Comparison of ENCODE assay signal across 8 mouse cellular contexts in the genomic region with DNA sequence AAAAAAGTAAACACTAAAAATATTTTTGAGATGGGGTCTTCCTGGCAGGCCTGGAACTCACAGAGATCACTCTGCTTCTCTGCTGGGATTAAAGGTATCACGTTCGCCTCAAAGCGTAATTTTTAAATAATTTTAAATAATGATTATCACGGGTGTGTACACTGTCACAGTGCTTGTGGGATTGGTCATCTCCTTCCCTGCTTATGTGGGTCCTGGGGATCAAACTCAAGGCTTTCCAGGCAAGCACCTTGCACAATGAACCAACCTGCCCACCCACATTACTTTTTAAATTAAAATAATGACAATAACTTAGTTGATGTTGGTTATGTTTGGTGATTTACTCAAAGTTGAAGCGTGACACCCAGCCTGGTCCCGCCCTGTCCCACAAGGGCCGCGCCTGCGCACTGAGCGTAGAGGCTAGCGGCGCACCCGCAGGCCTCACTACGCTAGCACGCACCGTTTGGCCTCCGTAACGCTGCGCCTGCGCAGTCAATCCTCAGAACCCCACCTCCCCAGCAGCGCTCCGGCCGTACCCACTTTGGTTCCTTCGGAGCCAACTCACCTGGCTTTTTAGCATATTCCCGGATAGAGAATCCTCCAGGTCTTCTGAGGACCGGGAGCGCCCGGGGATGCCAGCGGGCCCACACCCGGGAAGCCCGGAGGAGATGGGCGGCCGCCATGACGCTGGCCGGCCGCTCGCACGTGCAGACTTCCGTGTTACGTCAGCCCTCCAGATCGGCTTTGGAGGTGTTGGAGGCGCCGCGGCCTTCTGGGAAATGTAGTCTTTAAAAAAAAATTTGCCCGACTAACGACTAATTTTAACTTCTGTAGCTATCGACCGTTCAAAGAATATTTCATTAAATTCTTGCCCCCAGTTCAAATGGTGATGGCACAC. TPM values are rescaled to one million over a fixed set of nuclear protein-coding genes. Genes with fewer than 3 reads are reported as not detected.
A peak's percentile ranks its signal among the peaks of the same experiment; 100 is the strongest.
DNase-seq lines count a peak whose midpoint lies in the region; ATAC-seq and TF ChIP-seq lines count a peak whose summit lies in the region.

Gene Mrpl54, minus strand, starts transcription at position 724 of the 895 bp plus-strand sequence.
Gene Apba3, plus strand, starts transcription at position 750 of the 895 bp plus-strand sequence.

- peak within 1 kb of the TSS; percentile 77 for H3K9ac ChIP-seq in kidney, embryonic 15.5 days

- peak within 1 kb of the TSS; percentile 70 for H3K4me3 ChIP-seq in bone marrow macrophage, adult 2 months (ENCODE audit: insufficient read depth, low read length)
- peak within 1 kb of the TSS; percentile 69 for H3K4me3 ChIP-seq in embryonic fibroblast, embryonic 13.5 days (ENCODE audit: insufficient read depth, low read length)
- H3K4me3 ChIP-seq in heart, embryonic 10.5 days = peak within 1 kb of the TSS; percentile 73
- H3K4me3 ChIP-seq in kidney, embryonic 15.5 days (replicated peaks) = peak within 1 kb of the TSS; percentile 80

- 1% methylated on average over 48 of the region's 48 CpGs for WGBS in heart, embryonic 10.5 days
- under 1% methylated on average over 48 of the region's 48 CpGs for WGBS in kidney, embryonic 15.5 days

- peak within 1 kb of the TSS; percentile 85 for H3K4me2 ChIP-seq in kidney, embryonic 15.5 days

- no peaks in the 10 kb centered on the region for H3K27me3 ChIP-seq in heart, embryonic 10.5 days (ENCODE audit: insufficient read depth, poor library complexity, severe bottlenecking)
- H3K27me3 ChIP-seq in kidney, embryonic 15.5 days = no peaks in the 10 kb centered on the region

- no peak for TF ChIP-seq POLR2A in bone marrow macrophage, adult 2 months (IDR thresholded peaks at IDR 0.05; ENCODE audit: borderline replicate concordance, low read depth, low read length)
- TF ChIP-seq POLR2A in embryonic fibroblast, embryonic 13.5 days (IDR thresholded peaks at IDR 0.05; ENCODE audit: low read depth, low read length) = peak; percentile 87

- H3K27ac ChIP-seq in bone marrow macrophage, adult 2 months (ENCODE audit: insufficient read depth, low read depth, low read length) = peak within 1 kb of the TSS; percentile 72
- peak within 1 kb of the TSS; percentile 90 for H3K27ac ChIP-seq in embryonic fibroblast, embryonic 13.5 days (ENCODE audit: insufficient read depth, low read length)
- H3K27ac ChIP-seq in heart, embryonic 10.5 days = peak within 1 kb of the TSS; percentile 99
- peak within 1 kb of the TSS; percentile 92 for H3K27ac ChIP-seq in kidney, embryonic 15.5 days

- peaks cover 11% of the 10 kb centered on the region for H3K4me1 ChIP-seq in bone marrow macrophage, adult 2 months (ENCODE audit: control insufficient read depth, insufficient read depth, low read length)
- no peaks in the 10 kb centered on the region for H3K4me1 ChIP-seq in embryonic fibroblast, embryonic 13.5 days (ENCODE audit: control insufficient read depth, insufficient read depth, low read length)
- peaks cover 22% of the 10 kb centered on the region for H3K4me1 ChIP-seq in heart, embryonic 10.5 days
- H3K4me1 ChIP-seq in kidney, embryonic 15.5 days = peaks cover 20% of the 10 kb centered on the region

- no peaks in the 10 kb centered on the region for H3K9me3 ChIP-seq in heart, embryonic 10.5 days
- no peaks in the 10 kb centered on the region for H3K9me3 ChIP-seq in kidney, embryonic 15.5 days (replicated peaks)

- H3K36me3 ChIP-seq in heart, embryonic 10.5 days = peaks cover 60% of the 10 kb centered on the region
- peaks cover 59% of the 10 kb centered on the region for H3K36me3 ChIP-seq in kidney, embryonic 15.5 days

- DNase-seq in A20 (ENCODE audit: low read depth, low spot score) (peak; percentile 98), liver (peak; percentile 98)
- peak; percentile 98 for DNase-seq in heart, embryonic 10.5 days (ENCODE audit: low spot score)
- DNase-seq in spleen, postnatal 4 days (ENCODE audit: low spot score in 2 of 2) = peak; percentile 96 to 99

- peak; percentile 92 for ATAC-seq in kidney, embryonic 15.5 days (replicated peaks; ENCODE audit: low FRiP score)
- ATAC-seq in monocyte, adult 5-6 weeks (replicated peaks; ENCODE audit: insufficient number of reproducible peaks, low FRiP score, low TSS enrichment, poor library complexity, severe bottlenecking) = peak; percentile 64

- no peak for TF ChIP-seq CTCF in bone marrow macrophage, adult 2 months (IDR thresholded peaks at IDR 0.05; ENCODE audit: low read depth, low read length)
- TF ChIP-seq CTCF in embryonic fibroblast, embryonic 13.5 days (IDR thresholded peaks at IDR 0.05; ENCODE audit: borderline replicate concordance, insufficient read depth, low read length) = no peak

RNA-seq across cellular contexts. Expression of gene Mrpl54, which starts in this region (rescaled TPM):
- 46.5 and 51.1 TPM in 2 replicates for polyA plus RNA-seq in bone marrow macrophage, adult 2 months (2012; ENCODE audit: insufficient read depth, insufficient read length, missing spikeins)
- polyA plus RNA-seq in embryonic fibroblast, embryonic 13.5 days (2011; ENCODE audit: insufficient read length, low read depth, missing spikeins) = 52.9 and 53.7 TPM in 2 replicates
- polyA plus RNA-seq in heart, embryonic 10.5 days (2016; fragmentation: Nextera tagmentation; extraction: Ambion mirVana) = 284 and 285 TPM in 2 replicates
- 230 and 244 TPM in 2 replicates for polyA plus RNA-seq in kidney, embryonic 15.5 days (2015; fragmentation: Nextera tagmentation; extraction: Ambion mirVana)
- total RNA-seq in monocyte, adult 5-6 weeks (2017) = 77.4 to 89.3 TPM (median 78.0 TPM) in 3 replicates

RNA-seq across cellular contexts. Expression of gene Apba3, which starts in this region (rescaled TPM):
- polyA plus RNA-seq in bone marrow macrophage, adult 2 months (2012; ENCODE audit: insufficient read depth, insufficient read length, missing spikeins) = 34.3 and 36.1 TPM in 2 replicates
- polyA plus RNA-seq in embryonic fibroblast, embryonic 13.5 days (2011; ENCODE audit: insufficient read length, low read depth, missing spikeins) = 43.2 and 44.8 TPM in 2 replicates
- polyA plus RNA-seq in heart, embryonic 10.5 days (2016; fragmentation: Nextera tagmentation; extraction: Ambion mirVana) = 56.5 and 57.0 TPM in 2 replicates
- polyA plus RNA-seq in kidney, embryonic 15.5 days (2015; fragmentation: Nextera tagmentation; extraction: Ambion mirVana) = 59.7 and 63.4 TPM in 2 replicates
- total RNA-seq in monocyte, adult 5-6 weeks (2017) = 8.9 to 13.4 TPM (median 11.5 TPM) in 3 replicates

Comparison
In these comparisons a context has a peak if more than half of its experiments do, and no peak if none do; other contexts are left out.
1. Peak in every context shown above with its lines: DNase-seq, ATAC-seq, H3K4me3 ChIP-seq and H3K27ac ChIP-seq.